Mouse (Mus musculus) embryonic stem cell, embryonic (primary cell): ENCODE measurements around the gene Sptssb.

Experiments used
- CTCF ChIA-PET, 4 experiments: fragments of 300-600 bp in 2 of 4; fragments of 350-600 bp in 2 of 4; sonication (Branson Sonifier 250); formaldehyde crosslinking; loops; one replicate each; lab custom pipeline; 2022; ENCODE audit warnings: inconsistent platforms in 2 of 4; lab: Charles Lee
- POLR2A ChIA-PET, 4 experiments: fragments of 300-600 bp in 2 of 4; fragments of 350-600 bp in 2 of 4; sonication (Branson Sonifier 250); formaldehyde crosslinking; loops; one replicate each; lab custom pipeline; 2022; ENCODE audit warnings: antibody characterized with exemption in 4 of 4, inconsistent platforms in 1 of 4; lab: Charles Lee

The Sptssb gene

GRCm38 (mm10) chr3:69859858-69860588, at the start of gene Sptssb:
Gene Sptssb, minus strand, starts transcription at chr3:69859940.
- ChIA-PET CTCF (interaction anchor here in 1 of 4 experiments (1.4 kb wide), 1 partner anchor 144 kb away, joined by 3 read pairs; no protein-coding TSS in a partner anchor), POLR2A (interaction anchor here in 1 of 4 experiments (1.2 to 1.3 kb wide), 2 partner anchors 9 to 75 kb away, joined by 3 to 7 read pairs; no protein-coding TSS in a partner anchor)

GRCm38 (mm10) chr3:69908074-69908473, 48.3 kb upstream of the Sptssb start:
- POLR2A ChIA-PET = interaction anchor here in 1 of 4 experiments (1.0 kb wide), 1 partner anchor 153 kb away, joined by 3 read pairs; no protein-coding TSS in a partner anchor
- CTCF ChIA-PET = interaction anchor here in 2 of 4 experiments (0.6 to 1.2 kb wide), 5 partner anchors 15 to 153 kb away, joined by 3 to 4 read pairs (median 3); no protein-coding TSS in a partner anchor

- CTCF ChIA-PET = interaction anchor here in 3 of 4 experiments (0.6 to 1.2 kb wide), 7 partner anchors 15 to 419 kb away, joined by 3 to 17 read pairs (median 3); no protein-coding TSS in a partner anchor
- POLR2A ChIA-PET = interaction anchor here in 1 of 4 experiments (1.0 kb wide), 1 partner anchor 152 kb away, joined by 3 read pairs; no protein-coding TSS in a partner anchor
These were observed 47.8 kb upstream of the Sptssb start for GRCm38 (mm10) chr3:69907564-69907963.

DNA sequence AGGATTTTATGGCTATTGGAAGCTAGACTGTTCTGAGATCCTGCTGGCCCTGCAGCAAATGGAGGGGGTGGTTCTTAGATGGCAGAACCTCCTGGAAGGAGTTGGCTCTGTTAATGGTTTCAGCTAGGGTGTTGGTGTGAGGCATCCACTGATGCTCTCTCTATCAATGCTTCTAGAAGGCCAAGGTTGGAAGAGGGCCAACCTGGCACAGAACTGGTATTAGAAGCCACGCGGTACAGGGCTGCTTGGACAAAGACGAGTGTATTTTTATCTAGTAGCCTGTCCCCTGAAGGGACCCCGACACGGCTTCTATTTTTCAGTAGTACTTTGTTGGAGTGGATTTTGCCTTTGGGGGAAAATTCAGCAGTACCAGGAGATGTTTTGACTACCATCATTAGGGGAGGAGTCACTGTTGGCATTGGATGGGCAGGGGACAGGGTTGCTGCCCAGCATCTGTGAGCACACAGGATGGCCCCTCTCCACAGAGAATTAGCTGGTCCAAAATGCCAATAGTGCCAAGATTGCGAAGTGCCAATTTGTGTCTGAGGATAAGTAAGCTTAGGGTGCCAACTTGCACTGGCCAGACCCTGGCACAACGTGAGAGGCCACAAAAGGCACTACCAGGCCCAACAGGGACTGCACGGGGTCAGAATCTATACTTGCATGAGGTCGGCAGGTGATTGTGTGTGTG, 43.2 kb upstream of the Sptssb start:
- POLR2A ChIA-PET = interaction anchor here in 1 of 4 experiments (0.7 kb wide), 1 partner anchor 586 kb away, joined by 3 read pairs; the partner anchor contains the start of gene Ppm1l
- CTCF ChIA-PET = interaction anchor here in 1 of 4 experiments (0.6 to 1.4 kb wide), 2 partner anchors 147 to 1846 kb away, joined by 3 to 4 read pairs; no protein-coding TSS in a partner anchor

DNA sequence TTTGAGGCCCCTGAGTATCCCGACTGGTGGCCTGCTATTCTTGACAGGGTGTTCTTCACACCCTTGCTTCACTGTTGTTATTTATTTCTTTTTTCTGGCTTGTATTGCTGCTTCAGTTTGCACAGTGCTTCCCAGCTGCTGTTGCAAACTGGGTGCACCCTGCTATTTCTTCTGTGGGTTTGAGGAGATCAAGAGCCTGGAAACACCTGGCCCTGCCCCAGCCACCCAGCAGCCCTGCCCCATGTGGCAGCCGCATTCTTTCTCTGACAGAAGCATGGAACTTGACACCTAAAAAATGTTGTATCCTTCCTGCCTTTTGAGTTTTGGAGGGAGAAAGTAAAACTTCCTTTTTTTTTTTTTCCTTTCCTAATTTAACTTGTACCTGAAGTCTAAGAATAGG, 42.6 kb upstream of the Sptssb start:
- CTCF ChIA-PET = interaction anchor here in 2 of 4 experiments (0.6 to 1.4 kb wide), 3 partner anchors 102 to 148 kb away, joined by 3 read pairs; no protein-coding TSS in a partner anchor
- POLR2A ChIA-PET = no interaction called here

GRCm38 (mm10) chr3:69901874-69902381, 42.2 kb upstream of the Sptssb start:
- CTCF ChIA-PET = interaction anchor here in 2 of 4 experiments (0.6 to 1.1 kb wide), 3 partner anchors 102 to 323 kb away, joined by 3 read pairs; no protein-coding TSS in a partner anchor
- POLR2A ChIA-PET = no interaction called here

GRCm38 (mm10) chr3:69900335-69900734, 40.6 kb upstream of the Sptssb start:
- CTCF ChIA-PET = no interaction called here

GRCm38 (mm10) chr3:69897917-69898594, 38.3 kb upstream of the Sptssb start:
- CTCF ChIA-PET = no interaction called here
- POLR2A ChIA-PET = no interaction called here

More at GRCm38 (mm10) chr3:69900335-69900734, 40.6 kb upstream of the Sptssb start:
- POLR2A ChIA-PET = interaction anchor here in 1 of 4 experiments (0.7 kb wide), 1 partner anchor 146 kb away, joined by 3 read pairs; no protein-coding TSS in a partner anchor

DNA sequence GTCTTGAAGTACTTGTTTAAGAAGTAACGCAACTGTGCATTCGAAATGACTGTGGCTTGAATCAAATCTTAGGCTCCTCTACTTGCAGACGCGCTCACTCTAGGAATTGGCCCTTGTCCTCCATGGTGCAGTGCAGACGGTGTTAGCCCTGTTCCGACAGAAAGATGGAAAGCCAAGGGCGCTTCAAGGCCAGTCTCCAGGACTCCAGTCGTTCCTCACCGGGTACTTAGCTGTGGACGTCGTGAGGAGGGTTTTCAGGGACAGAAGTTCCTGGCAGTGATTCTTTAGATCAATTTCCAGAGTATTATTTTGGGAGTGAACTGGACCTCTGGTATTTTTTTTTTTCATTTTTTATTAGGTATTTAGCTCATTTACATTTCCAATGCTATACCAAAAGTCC, 35.8 kb upstream of the Sptssb start:
- ChIA-PET CTCF (interaction anchor here in 1 of 4 experiments (0.6 kb wide), 1 partner anchor 527 kb away, joined by 5 read pairs; no protein-coding TSS in a partner anchor), POLR2A (interaction anchor here in 1 of 4 experiments (1.0 kb wide), 1 partner anchor 140 kb away, joined by 3 read pairs; no protein-coding TSS in a partner anchor)

DNA sequence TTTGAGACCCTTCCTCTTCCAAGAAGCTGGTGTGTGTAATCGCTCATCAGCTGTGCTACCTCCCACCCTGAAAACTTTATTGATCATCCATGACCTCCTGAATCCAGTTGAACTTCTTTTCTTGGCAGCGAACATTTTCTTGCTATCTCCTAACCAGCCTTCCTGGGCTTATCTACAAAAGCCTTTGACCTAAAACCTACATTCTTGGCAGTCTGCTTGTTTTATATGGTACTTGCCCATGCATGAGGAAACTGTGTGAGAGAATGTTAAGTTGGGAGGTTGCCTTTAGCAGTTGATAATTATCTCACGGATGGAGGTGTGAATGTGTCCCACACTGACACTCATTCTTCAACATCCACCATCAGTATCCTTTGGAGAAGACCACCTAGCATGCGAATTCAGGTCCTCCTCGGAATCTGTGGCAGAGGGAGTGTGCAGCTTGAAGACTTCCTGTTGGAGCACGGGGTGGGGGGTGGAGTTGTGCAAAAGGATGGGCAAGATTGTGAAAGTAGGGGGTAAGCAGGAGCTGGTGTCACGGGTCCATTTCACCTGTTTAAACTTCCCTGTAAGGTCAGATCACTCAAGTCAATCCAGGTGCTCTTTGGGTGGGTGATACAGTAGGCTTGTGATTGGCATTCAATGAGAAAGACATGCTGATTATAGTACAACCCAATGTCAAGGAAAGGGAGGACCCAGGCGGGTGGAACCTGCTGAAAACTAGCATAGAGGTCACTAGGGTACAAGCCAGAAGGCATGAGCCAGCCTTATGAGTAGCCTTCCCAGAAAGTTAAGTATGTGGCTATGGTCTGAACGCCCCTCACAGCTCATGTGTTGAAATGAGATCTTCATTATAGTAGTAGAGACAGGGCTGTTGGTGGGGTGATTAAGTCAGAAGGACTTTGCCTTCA, 32.7 kb upstream of the Sptssb start:
- ChIA-PET CTCF (interaction anchor here in 1 of 4 experiments (0.5 to 0.6 kb wide), 2 partner anchors 15 to 120 kb away, joined by 3 read pairs; no protein-coding TSS in a partner anchor), POLR2A (interaction anchor here in 1 of 4 experiments (0.7 kb wide), 1 partner anchor 138 kb away, joined by 3 read pairs; no protein-coding TSS in a partner anchor)

DNA sequence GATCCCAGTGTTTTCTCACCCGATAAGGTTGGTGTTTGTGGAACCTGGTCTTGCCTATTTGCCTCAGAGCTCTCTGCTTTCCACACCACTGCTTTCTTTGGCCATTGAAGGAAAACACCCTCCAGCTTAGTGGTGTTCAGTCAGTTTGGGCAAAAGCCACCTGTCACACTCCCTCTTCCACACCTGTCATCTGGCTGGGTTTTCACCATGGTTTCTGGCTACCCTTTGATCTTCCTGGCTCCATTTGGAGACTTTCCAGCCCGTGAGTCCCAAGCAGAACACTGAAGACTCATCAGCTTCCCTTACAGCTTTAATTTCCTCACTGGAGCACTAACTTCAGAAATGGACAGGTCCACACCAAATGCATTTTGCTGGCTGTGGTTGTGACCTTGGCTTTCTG, 26.1 kb upstream of the Sptssb start:
- CTCF ChIA-PET = no interaction called here
- POLR2A ChIA-PET = no interaction called here

- ChIA-PET POLR2A (interaction anchor here in 1 of 4 experiments (0.7 kb wide), 1 partner anchor 10 kb away, joined by 4 read pairs; no protein-coding TSS in a partner anchor), CTCF (interaction anchor here in 2 of 4 experiments (0.6 to 0.7 kb wide), 2 partner anchors 23 to 645 kb away, joined by 3 to 6 read pairs; no protein-coding TSS in a partner anchor)
These were observed 24.0 kb upstream of the Sptssb start for GRCm38 (mm10) chr3:69883710-69884109.

- ChIA-PET CTCF (interaction anchor here in 1 of 4 experiments (0.6 kb wide), 1 partner anchor 1158 kb away, joined by 7 read pairs; no protein-coding TSS in a partner anchor), POLR2A (no interaction called here)
These were observed 17.8 kb upstream of the Sptssb start for GRCm38 (mm10) chr3:69877538-69877937.

DNA sequence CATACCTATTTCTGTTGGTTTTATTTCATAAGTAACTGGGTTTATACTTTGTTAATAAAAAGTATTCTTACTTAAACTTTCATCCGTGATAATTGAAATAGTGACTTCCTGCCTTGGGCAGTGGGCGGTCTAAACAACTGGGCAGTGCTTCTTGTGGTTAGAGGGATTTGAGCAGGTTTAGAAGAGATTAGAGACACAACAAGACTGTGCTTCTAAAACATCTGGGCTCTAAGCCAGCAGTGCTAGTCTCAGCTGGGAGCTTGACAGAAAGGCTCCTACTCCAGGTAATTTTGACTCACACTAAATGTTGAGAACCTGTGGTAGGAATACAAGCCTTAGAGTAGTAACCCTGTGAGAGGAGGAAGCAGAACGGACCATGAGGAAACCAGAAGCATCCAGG, 15.0 kb upstream of the Sptssb start:
- ChIA-PET CTCF (no interaction called here), POLR2A (no interaction called here)

- POLR2A ChIA-PET = interaction anchor here in 1 of 4 experiments (0.7 kb wide), 1 partner anchor 410 kb away, joined by 3 read pairs; no protein-coding TSS in a partner anchor
These were observed 13.1 kb upstream of the Sptssb start for GRCm38 (mm10) chr3:69872661-69873327.

DNA sequence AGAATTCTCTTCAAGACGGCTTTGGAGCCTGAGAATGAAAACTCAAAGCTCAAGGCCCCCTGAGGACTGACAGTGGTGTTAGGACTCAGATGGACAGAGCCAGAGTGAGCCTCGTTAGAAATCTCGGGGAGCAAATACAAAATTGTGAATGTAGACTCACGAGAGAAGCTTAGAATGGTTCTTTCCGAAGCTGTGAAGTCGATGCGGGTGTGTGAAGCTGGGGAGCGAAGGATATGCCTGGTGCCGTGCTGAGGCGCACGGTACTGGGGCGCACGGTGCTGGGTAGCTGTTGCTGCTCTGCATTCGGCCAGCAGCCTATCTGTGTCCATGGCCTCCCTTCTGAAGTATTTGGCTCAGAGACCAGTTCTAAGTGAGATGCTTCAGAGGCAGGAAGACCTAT, 11.4 kb upstream of the Sptssb start:
- POLR2A ChIA-PET = interaction anchor here in 2 of 4 experiments (0.6 to 1.5 kb wide), 2 partner anchors 9 to 550 kb away, joined by 3 to 5 read pairs; no protein-coding TSS in a partner anchor

More at GRCm38 (mm10) chr3:69872661-69873327, 13.1 kb upstream of the Sptssb start:
- CTCF ChIA-PET = no interaction called here

More for the DNA sequence above, 11.4 kb upstream of the Sptssb start:
- CTCF ChIA-PET = interaction anchor here in 1 of 4 experiments (0.6 kb wide), 1 partner anchor 149 kb away, joined by 5 read pairs; the partner anchor contains the start of gene Nmd3
